Mouse (Mus musculus) forebrain, postnatal 0 days (tissue): ENCODE results near the gene Fbxl21. TPM values are rescaled to one million over a fixed set of nuclear protein-coding genes. Genes with fewer than 3 reads are reported as not detected.

Experiments used
- ATAC-seq: fragments of 200-750 bp; cut with Nextera tagmentation; 2 replicates; pipeline ENCODE4 v1.8.0; 2017; ENCODE audit warnings: mild to moderate bottlenecking, moderate library complexity
- DNase-seq: peaks from one replicate; pipeline ENCODE4 v3.0.0-alpha.2; 2015
- H3K27ac ChIP-seq: fragments of 300-500 bp; sonication (generic); 2 replicates; pipeline ENCODE4 v1.5.1; 2014; ENCODE audit warnings: low read depth, mild to moderate bottlenecking, antibody characterized with exemption, low read length, moderate library complexity, mixed read lengths
- H3K27me3 ChIP-seq: fragments of 300-500 bp; sonication (generic); 2 replicates; pipeline ENCODE4 v1.6.1; 2014; ENCODE audit warnings: mild to moderate bottlenecking, low read length, mixed read lengths; ENCODE audit not compliant: insufficient read depth
- H3K36me3 ChIP-seq: fragments of 300-500 bp; sonication (generic); 2 replicates; pipeline ENCODE4 v1.6.1; 2014; ENCODE audit warnings: mild to moderate bottlenecking, moderate library complexity; ENCODE audit not compliant: insufficient read depth
- H3K4me1 ChIP-seq: fragments of 300-500 bp; sonication (generic); 2 replicates; pipeline ENCODE4 v1.6.1; 2014; ENCODE audit warnings: antibody characterized with exemption; ENCODE audit not compliant: insufficient read depth
- H3K4me2 ChIP-seq: fragments of 300-500 bp; sonication (generic); 2 replicates; pipeline ENCODE4 v1.6.1; 2014; ENCODE audit warnings: low read depth, mild to moderate bottlenecking, moderate library complexity
- H3K4me3 ChIP-seq: fragments of 300-500 bp; sonication (generic); 2 replicates; pipeline ENCODE4 v1.5.1; 2014; ENCODE audit warnings: low read depth, low read length, mixed read lengths
- H3K9ac ChIP-seq: fragments of 300-500 bp; sonication (generic); 2 replicates; pipeline ENCODE4 v1.6.1; 2014; ENCODE audit warnings: mild to moderate bottlenecking
- H3K9me3 ChIP-seq: fragments of 300-500 bp; sonication (generic); 2 replicates; pipeline ENCODE4 v1.6.1; 2016; ENCODE audit warnings: low read length
- CTCF ChIP-seq: sonication (generic); IDR thresholded peaks from 2 replicates; pipeline ENCODE4 v1.5.1; 2016; ENCODE audit warnings: antibody characterized with exemption, control low read depth, low read depth
- WGBS: fragments of 180-500 bp; shearing (Covaris S2); extraction: QIAGEN DNeasy Blood & Tissue Kit; methylation state at CpG from one replicate; pipeline ENCODE4 v1.1.7; 2014; 5-methylcytosine and 5-hydroxymethylcytosine counted together
- polyA plus RNA-seq: library from polyadenylated mRNA; unstranded; fragments of >200 nt; fragmentation: Nextera tagmentation; extraction: Ambion mirVana; gene quantifications from 2 replicates; pipeline ENCODE4 v1.2.1, GENCODE M21; 2015
- total RNA-seq: library from RNA; depleted of rRNA; stranded (reverse); fragments of >200 nt; gene quantifications from 2 replicates; pipeline ENCODE4 v1.2.3, GENCODE M21; 2014; rRNA removed

Fbxl21 gene
- total RNA-seq: 5.4 and 7.1 TPM in 2 replicates
- 3.4 and 4.3 TPM in 2 replicates for polyA plus RNA-seq

DNA sequence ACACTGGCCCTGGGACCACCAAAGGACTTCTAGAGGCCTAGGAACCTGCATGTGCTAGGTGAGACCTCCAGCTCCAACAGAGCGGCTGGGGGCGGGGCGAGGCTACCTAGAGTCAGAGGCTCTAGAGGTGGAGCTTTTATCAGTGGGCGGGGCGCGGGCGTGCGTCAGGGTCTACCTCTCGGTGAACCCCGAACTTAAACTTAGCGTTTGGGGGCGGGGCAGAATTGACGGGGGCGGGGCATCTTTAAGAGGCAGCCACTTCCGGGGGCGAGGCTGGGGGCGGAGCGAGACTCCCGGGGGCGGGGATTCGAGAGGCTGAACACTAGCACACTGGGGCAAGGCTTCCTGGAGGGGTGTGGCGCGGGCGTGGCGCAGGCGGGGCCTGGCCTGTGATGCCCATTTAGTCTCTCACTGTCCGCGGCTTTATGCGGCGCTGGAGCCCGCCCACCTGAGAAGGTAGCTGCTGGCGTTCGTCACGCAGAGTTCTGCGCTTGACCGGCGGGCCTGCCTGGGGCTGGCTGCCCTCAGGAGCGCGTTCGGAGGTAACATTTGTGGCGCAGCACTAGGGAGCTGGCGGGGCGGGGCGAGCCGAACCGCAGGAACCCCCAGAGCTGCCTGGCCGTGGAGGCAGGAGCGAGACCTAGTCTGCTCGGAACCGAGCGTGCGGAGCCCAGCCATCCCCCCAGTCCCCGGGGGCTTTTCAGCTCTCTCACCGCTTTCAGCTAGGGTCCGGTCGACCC lies at the start of gene Fbxl21:
Fbxl21 (plus strand) TSS at position 392 of the 740 bp plus-strand sequence.
- Histone ChIP-seq H3K4me3 (peak within 1 kb of the TSS; percentile 64), H3K27ac (peak within 1 kb of the TSS; percentile 46; the same call in 1 of the 2 replicates), H3K27me3 (no peaks in the 10 kb centered on the region), H3K9me3 (no peaks in the 10 kb centered on the region), H3K36me3 (no peaks in the 10 kb centered on the region), H3K4me2 (peak within 1 kb of the TSS; percentile 71), H3K9ac (peak within 1 kb of the TSS; percentile 62), H3K4me1 (no peaks in the 10 kb centered on the region)
- DNase-seq (peak; percentile 83), ATAC-seq (peak; percentile 98)
- no peak for TF ChIP-seq CTCF
- 2% methylated on average over 55 of the region's 56 CpGs for WGBS

- no peak overlapping the region for H3K27ac ChIP-seq
- no peak for TF ChIP-seq CTCF
- no peak overlapping the region for H3K4me3 ChIP-seq
Measured at GRCm38 (mm10) chr13:56472661-56473060, 49.6 kb upstream of the Fbxl21 start.

GRCm38 (mm10) chr13:56475363-56475762 lies 46.9 kb upstream of the Fbxl21 start:
- peak; percentile 35; the same call in 1 of the 2 replicates for ATAC-seq
- no peak overlapping the region for H3K4me2 ChIP-seq
- peak; percentile 77 for DNase-seq
- no peak overlapping the region for H3K9ac ChIP-seq
- 31% methylated on average over 4 of the region's 4 CpGs for WGBS
- no peaks in the 10 kb centered on the region for H3K36me3 ChIP-seq
- H3K27me3 ChIP-seq: no peaks in the 10 kb centered on the region
- H3K27ac ChIP-seq: no peak overlapping the region
- H3K9me3 ChIP-seq: no peaks in the 10 kb centered on the region
- peak; percentile 93 for TF ChIP-seq CTCF
- no peak overlapping the region for H3K4me3 ChIP-seq
- 0 out of 2 replicates have a peak, but pooled peaks cover 5% of the 10 kb centered on the region for H3K4me1 ChIP-seq

More at GRCm38 (mm10) chr13:56472661-56473060, 49.6 kb upstream of the Fbxl21 start:
- 90% methylated on average over 9 of the region's 9 CpGs for WGBS
- Histone ChIP-seq H3K9ac (no peak overlapping the region), H3K9me3 (no peaks in the 10 kb centered on the region), H3K4me2 (no peak overlapping the region), H3K4me1 (0 out of 2 replicates have a peak, but pooled peaks cover 5% of the 10 kb centered on the region), H3K36me3 (no peaks in the 10 kb centered on the region), H3K27me3 (no peaks in the 10 kb centered on the region)
- ATAC-seq (no peak), DNase-seq (no peak)

GRCm38 (mm10) chr13:56476790-56477189 lies 45.5 kb upstream of the Fbxl21 start:
- Histone ChIP-seq H3K4me3 (no peak overlapping the region), H3K27ac (no peak overlapping the region), H3K4me1 (0 out of 2 replicates have a peak, but pooled peaks cover 5% of the 10 kb centered on the region), H3K36me3 (no peaks in the 10 kb centered on the region), H3K9me3 (no peaks in the 10 kb centered on the region), H3K27me3 (no peaks in the 10 kb centered on the region), H3K4me2 (no peak overlapping the region), H3K9ac (no peak overlapping the region)
- WGBS: 66% methylated on average over 5 of the region's 5 CpGs
- TF ChIP-seq CTCF: no peak
- DNase-seq: peak; percentile 43
- ATAC-seq: peak; percentile 67

- ATAC-seq (peak; percentile 86), DNase-seq (peak; percentile 91)
- no peak for TF ChIP-seq CTCF
- Histone ChIP-seq H3K4me1 (0 out of 2 replicates have a peak, but pooled peaks cover 5% of the 10 kb centered on the region), H3K27ac (no peak overlapping the region), H3K27me3 (no peaks in the 10 kb centered on the region), H3K4me2 (no peak overlapping the region), H3K9ac (no peak overlapping the region), H3K9me3 (no peaks in the 10 kb centered on the region), H3K36me3 (no peaks in the 10 kb centered on the region), H3K4me3 (no peak overlapping the region)
- 30% methylated on average over 6 of the region's 6 CpGs for WGBS
Measured at GRCm38 (mm10) chr13:56477271-56477670, 45.0 kb upstream of the Fbxl21 start.

GRCm38 (mm10) chr13:56478027-56478426 lies 44.2 kb upstream of the Fbxl21 start:
- H3K4me1 ChIP-seq: 0 out of 2 replicates have a peak, but pooled peaks cover 5% of the 10 kb centered on the region
- no peaks in the 10 kb centered on the region for H3K27me3 ChIP-seq
- no peaks in the 10 kb centered on the region for H3K9me3 ChIP-seq
- H3K4me3 ChIP-seq: no peak overlapping the region
- H3K36me3 ChIP-seq: no peaks in the 10 kb centered on the region
- ATAC-seq: no peak
- no peak overlapping the region for H3K27ac ChIP-seq
- no peak for TF ChIP-seq CTCF
- WGBS: 78% methylated on average over 6 of the region's 6 CpGs
- H3K4me2 ChIP-seq: no peak overlapping the region
- DNase-seq: no peak
- no peak overlapping the region for H3K9ac ChIP-seq

DNA sequence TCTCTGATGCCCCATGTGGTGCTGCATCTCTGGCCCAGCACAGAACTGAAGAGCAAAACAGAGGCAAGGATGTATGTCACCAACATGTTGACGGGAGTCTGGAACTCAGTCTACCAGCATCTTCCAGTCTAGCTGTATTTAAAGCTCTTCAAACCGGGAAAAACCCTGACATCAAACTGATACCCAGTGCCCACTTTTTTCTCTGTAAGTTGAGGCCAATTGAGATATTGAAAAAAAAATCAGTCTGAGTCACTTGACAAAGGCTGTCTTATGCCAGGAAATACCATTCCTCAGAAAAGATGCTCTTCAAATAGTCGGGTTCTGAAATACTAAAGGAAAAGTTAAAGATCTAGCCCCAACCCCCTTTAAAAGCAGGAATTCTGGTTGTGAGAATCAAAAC lies 40.1 kb upstream of the Fbxl21 start, which contains the start of gene Il9:
Il9 (minus strand) TSS at position 101 of the 400 bp plus-strand sequence.
- Histone ChIP-seq H3K27ac (no peak within 1 kb of the TSS), H3K27me3 (no peaks in the 10 kb centered on the region), H3K4me1 (0 out of 2 replicates have a peak, but pooled peaks cover 2% of the 10 kb centered on the region)

More for the DNA sequence above, 40.1 kb upstream of the Fbxl21 start, which contains the start of gene Il9:
- no peak within 1 kb of the TSS for H3K4me3 ChIP-seq
- 87% methylated on average over 3 of the region's 3 CpGs for WGBS
- H3K4me2 ChIP-seq: no peak within 1 kb of the TSS
- no peak for TF ChIP-seq CTCF
- H3K9me3 ChIP-seq: no peaks in the 10 kb centered on the region
- no peak for DNase-seq
- no peaks in the 10 kb centered on the region for H3K36me3 ChIP-seq
- no peak within 1 kb of the TSS for H3K9ac ChIP-seq
- no peak for ATAC-seq
